Mouse (Mus musculus) G1E (cell line): Measurements from ENCODE around the gene Slfn2. TPM values are rescaled to one million over a fixed set of nuclear protein-coding genes. Genes with fewer than 3 reads are reported as not detected.

Source experiments
- ATAC-seq: 2 replicates; pipeline ENCODE4 v1.8.0; 2016; ENCODE audit warnings: mild to moderate bottlenecking; ENCODE audit not compliant: insufficient number of reproducible peaks, poor library complexity, low FRiP score, severe bottlenecking; ENCODE audit errors: extremely low read depth
- DNase-seq: peaks from one replicate; pipeline ENCODE4 v3.0.0; 2012; ENCODE audit warnings: low spot score
- H3K27me3 ChIP-seq: 2 replicates; pipeline ENCODE4 v1.6.1; 2012; ENCODE audit warnings: mild to moderate bottlenecking, low read length, inconsistent platforms; ENCODE audit not compliant: insufficient read depth
- H3K36me3 ChIP-seq: replicated peaks from 2 replicates; pipeline ENCODE3; 2012; ENCODE audit warnings: mild to moderate bottlenecking, inconsistent platforms
- H3K4me1 ChIP-seq: 2 replicates; pipeline ENCODE4 v1.6.1; 2012; ENCODE audit warnings: low read depth, low read length, inconsistent platforms, mixed read lengths; ENCODE audit not compliant: insufficient read depth
- H3K4me3 ChIP-seq: 2 replicates; pipeline ENCODE4 v1.5.1; 2012; ENCODE audit warnings: low read depth, mild to moderate bottlenecking, inconsistent platforms, low read length, moderate library complexity, mixed read lengths
- H3K9me3 ChIP-seq: replicated peaks from 2 replicates; pipeline ENCODE4 v1.6.1; 2012; ENCODE audit warnings: inconsistent platforms
- CTCF ChIP-seq: IDR thresholded peaks from 2 replicates; pipeline ENCODE4 v1.5.1; 2012; ENCODE audit warnings: low read depth, low read length, inconsistent platforms, mixed read lengths
- GATA1 ChIP-seq: IDR thresholded peaks from 2 replicates; pipeline ENCODE4 v1.6.1; 2012; ENCODE audit warnings: borderline replicate concordance, low read length, inconsistent platforms, mixed read lengths
- GATA2 ChIP-seq: IDR thresholded peaks from 2 replicates; pipeline ENCODE4 v1.6.1; 2012; ENCODE audit warnings: low read depth, low read length, inconsistent platforms, borderline replicate concordance
- POLR2AphosphoS5 ChIP-seq: IDR thresholded peaks from 2 replicates; pipeline ENCODE4 v1.6.1; 2012; ENCODE audit warnings: low read depth, low read length, inconsistent platforms; ENCODE audit not compliant: insufficient replicate concordance
- TAL1 ChIP-seq: conservative IDR thresholded peaks from 2 replicates; pipeline ENCODE4 v1.6.1; 2012; ENCODE audit warnings: low read depth, low read length, inconsistent platforms, mixed read lengths
- polyA plus RNA-seq: library from polyadenylated mRNA; stranded (reverse); fragments of >175 nt; gene quantifications from 2 replicates; pipeline ENCODE4 v1.2.3, GENCODE M21; 2012
- total RNA-seq, 2 experiments: library from RNA; stranded (forward) in 1 of 2; stranded (reverse) in 1 of 2; fragments of 200-1000 nt in 1 of 2; fragments of >200 nt in 1 of 2; fragmentation: Nextera tagmentation in 1 of 2; gene quantifications; 2 replicates each; pipeline ENCODE4 v1.2.3; 2014 to 2017

Gene Slfn2
- total and polyA plus RNA-seq, 3 experiments, result 0.96 to 48.4 (median 2.3) TPM

- H3K4me3 ChIP-seq, result no peak overlapping the region
- no peak for DNase-seq
Measured at GRCm38 (mm10) chr11:83039796-83040195, 25.1 kb upstream of the Slfn2 start.

DNA sequence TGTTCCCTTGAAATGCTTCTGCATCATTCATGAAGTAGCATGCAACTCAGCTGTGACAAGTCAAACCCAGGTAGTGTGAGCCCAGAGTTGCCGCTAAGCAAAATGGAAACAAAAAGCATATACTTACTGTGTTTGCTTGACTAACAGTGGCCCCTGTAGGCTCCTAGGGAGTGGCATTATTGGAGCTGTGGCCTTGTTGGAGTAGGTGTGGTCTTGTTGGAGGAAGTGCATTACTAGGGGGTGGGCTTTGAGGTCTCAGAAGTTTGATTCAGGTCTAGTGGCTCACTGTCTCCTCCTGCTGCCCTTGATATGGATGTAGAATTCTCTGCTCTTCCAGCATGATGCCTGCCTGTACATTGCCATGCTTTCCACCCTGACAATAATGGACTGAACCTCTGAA is 24.6 kb upstream of the Slfn2 start:
- H3K36me3 ChIP-seq, result peaks cover 25% of the 10 kb centered on the region
- H3K4me1 ChIP-seq, result peaks cover 12% of the 10 kb centered on the region
- TF ChIP-seq TAL1, result no peak
- TF ChIP-seq POLR2AphosphoS5, result no peak
- no peak for TF ChIP-seq GATA2
- no peak for TF ChIP-seq CTCF
- TF ChIP-seq GATA1, result no peak
- H3K9me3 ChIP-seq, result no peaks in the 10 kb centered on the region
- DNase-seq, result no peak
- peak; percentile 4; the same call in 1 of the 2 replicates for ATAC-seq
- H3K27me3 ChIP-seq, result peaks cover 3% of the 10 kb centered on the region; the same call in 1 of the 2 replicates
- H3K4me3 ChIP-seq, result no peak overlapping the region

More at GRCm38 (mm10) chr11:83039796-83040195, 25.1 kb upstream of the Slfn2 start:
- ATAC-seq, result no peak
- H3K27me3 ChIP-seq, result peaks cover 3% of the 10 kb centered on the region; the same call in 1 of the 2 replicates
- H3K9me3 ChIP-seq, result no peaks in the 10 kb centered on the region
- H3K36me3 ChIP-seq, result peaks cover 25% of the 10 kb centered on the region
- peaks cover 12% of the 10 kb centered on the region for H3K4me1 ChIP-seq
- TF ChIP-seq TAL1 (no peak), POLR2AphosphoS5 (no peak), GATA2 (no peak), GATA1 (no peak), CTCF (no peak)

- Histone ChIP-seq H3K36me3 (peaks cover 29% of the 10 kb centered on the region), H3K9me3 (no peaks in the 10 kb centered on the region), H3K4me3 (no peak overlapping the region), H3K4me1 (peaks cover 12% of the 10 kb centered on the region), H3K27me3 (peaks cover 3% of the 10 kb centered on the region; the same call in 1 of the 2 replicates)
- DNase-seq (no peak), ATAC-seq (no peak; the same call in 1 of the 2 replicates)
- TF ChIP-seq GATA1, result no peak
- TF ChIP-seq GATA2, result no peak
- no peak for TF ChIP-seq CTCF
- no peak for TF ChIP-seq POLR2AphosphoS5
- TF ChIP-seq TAL1, result no peak
Measured at GRCm38 (mm10) chr11:83041000-83041399, 23.9 kb upstream of the Slfn2 start.

DNA sequence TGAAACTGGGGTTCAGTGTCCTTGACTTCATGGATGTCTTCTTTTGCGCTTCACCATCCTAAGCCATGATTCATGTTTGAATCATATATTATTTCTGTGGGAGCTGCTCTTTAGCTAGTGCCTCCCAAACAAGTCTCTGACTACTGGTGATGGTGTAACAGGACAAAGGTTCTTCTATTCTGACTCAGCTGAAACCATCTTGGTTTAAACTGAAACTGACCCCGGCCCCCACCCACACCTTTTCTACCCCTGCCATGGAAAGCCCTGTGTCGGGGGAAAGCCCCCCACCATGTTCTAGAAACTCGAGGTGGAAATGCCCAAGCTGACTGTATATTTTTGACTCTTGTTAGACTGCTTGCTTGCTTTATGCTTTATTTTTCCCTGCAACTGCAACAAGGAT is 21.0 kb upstream of the Slfn2 start:
- H3K4me3 ChIP-seq, result no peak overlapping the region
- no peaks in the 10 kb centered on the region for H3K9me3 ChIP-seq
- H3K27me3 ChIP-seq, result peaks cover 3% of the 10 kb centered on the region; the same call in 1 of the 2 replicates
- ATAC-seq (no peak), DNase-seq (no peak)
- TF ChIP-seq TAL1 (no peak), GATA2 (no peak), GATA1 (no peak), POLR2AphosphoS5 (no peak), CTCF (no peak)
- peaks cover 52% of the 10 kb centered on the region for H3K36me3 ChIP-seq
- H3K4me1 ChIP-seq, result peaks cover 12% of the 10 kb centered on the region

DNA sequence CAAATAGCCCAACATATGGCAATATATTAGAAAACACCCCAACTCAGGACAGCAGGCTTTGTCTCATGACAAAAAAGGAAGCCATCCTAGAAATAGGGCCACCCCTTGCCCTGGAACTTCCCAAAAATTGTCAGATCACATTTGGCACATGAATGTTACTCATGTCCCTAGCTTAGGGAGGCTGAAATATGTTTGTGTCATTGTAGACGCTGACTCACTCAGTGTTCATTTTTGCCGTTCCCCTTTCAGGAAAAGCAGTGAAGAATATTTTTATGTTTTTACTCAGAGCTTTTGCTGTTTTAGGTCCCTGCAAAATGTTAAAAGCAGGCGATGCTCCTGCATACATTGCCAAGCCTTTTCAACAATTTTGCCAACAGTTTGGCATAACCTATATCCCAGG is 19.3 kb upstream of the Slfn2 start:
- H3K9me3 ChIP-seq, result no peaks in the 10 kb centered on the region
- H3K4me3 ChIP-seq, result no peak overlapping the region
- no peaks in the 10 kb centered on the region for H3K27me3 ChIP-seq
- TF ChIP-seq GATA1, result no peak
- H3K4me1 ChIP-seq, result no peaks in the 10 kb centered on the region; the same call in 1 of the 2 replicates
- DNase-seq (no peak), ATAC-seq (peak; percentile 28; the same call in 1 of the 2 replicates)
- H3K36me3 ChIP-seq, result peaks cover 50% of the 10 kb centered on the region

- DNase-seq, result no peak
- ATAC-seq, result peak; percentile 57; the same call in 1 of the 2 replicates
- no peaks in the 10 kb centered on the region for H3K27me3 ChIP-seq
- H3K9me3 ChIP-seq, result no peaks in the 10 kb centered on the region
- peaks cover 22% of the 10 kb centered on the region for H3K4me1 ChIP-seq
- peaks cover 36% of the 10 kb centered on the region for H3K36me3 ChIP-seq
- no peak for TF ChIP-seq GATA2
- no peak for TF ChIP-seq TAL1
- TF ChIP-seq CTCF, result peak; percentile 45; the same call in 1 of the 2 replicates
- H3K4me3 ChIP-seq, result no peak overlapping the region
Measured at GRCm38 (mm10) chr11:83057863-83058262, 7.0 kb upstream of the Slfn2 start.
